Mouse (Mus musculus): ENCODE measurements around the gene Bid. TPM values are rescaled to one million over a fixed set of nuclear protein-coding genes. Genes with fewer than 3 reads are reported as not detected.

Bid gene
- 59.8 and 60.6 TPM in 2 replicates for polyA plus RNA-seq (2012; rRNA removed)

- no peaks in the 10 kb centered on the region for H3K36me3 ChIP-seq (ENCODE audit: control insufficient read depth, insufficient read depth, low read length)
- peak within 1 kb of the TSS; percentile 69 for H3K4me3 ChIP-seq (ENCODE audit: insufficient read depth, low read depth, low read length)
- DNase-seq: peak; percentile 96
- H3K27me3 ChIP-seq (replicated peaks; ENCODE audit: control insufficient read depth, insufficient read depth, low read length): no peaks in the 10 kb centered on the region
- H3K27ac ChIP-seq (ENCODE audit: insufficient read depth, low read depth, low read length): peak within 1 kb of the TSS; percentile 58
- H3K4me1 ChIP-seq (ENCODE audit: control insufficient read depth, insufficient read depth, low read length): peaks cover 19% of the 10 kb centered on the region; the same call in 1 of the 2 replicates
- 2% methylated on average over 67 of the region's 67 CpGs for WGBS
- TF ChIP-seq CTCF (conservative IDR thresholded peaks at IDR 0.05; ENCODE audit: insufficient read depth, insufficient read length, low read depth, low read length) (no peak), POLR2A (IDR thresholded peaks at IDR 0.05; ENCODE audit: low read depth, low read length) (no peak)
Observed at GRCm38 (mm10) chr6:120916074-120916971, at the start of gene Bid. TSS of gene Bid (minus strand) at chr6:120916853.

GRCm38 (mm10) chr6:120965814-120966213, 49.2 kb upstream of the Bid start:
- no peaks in the 10 kb centered on the region for H3K27me3 ChIP-seq (replicated peaks; ENCODE audit: control insufficient read depth, insufficient read depth, low read length)
- WGBS: 75% methylated on average over 13 of the region's 13 CpGs

GRCm38 (mm10) chr6:120964179-120964578, 47.5 kb upstream of the Bid start:
- DNase-seq: no peak
- Histone ChIP-seq H3K27me3 (replicated peaks; ENCODE audit: control insufficient read depth, insufficient read depth, low read length) (no peaks in the 10 kb centered on the region), H3K36me3 (ENCODE audit: control insufficient read depth, insufficient read depth, low read length) (no peaks in the 10 kb centered on the region), H3K27ac (ENCODE audit: insufficient read depth, low read depth, low read length) (no peak overlapping the region), H3K4me1 (ENCODE audit: control insufficient read depth, insufficient read depth, low read length) (0 out of 2 replicates have a peak, but pooled peaks cover 3% of the 10 kb centered on the region), H3K4me3 (ENCODE audit: insufficient read depth, low read depth, low read length) (no peak overlapping the region)
- 97% methylated on average over 3 of the region's 3 CpGs for WGBS
- TF ChIP-seq CTCF (conservative IDR thresholded peaks at IDR 0.05; ENCODE audit: insufficient read depth, insufficient read length, low read depth, low read length) (no peak), POLR2A (IDR thresholded peaks at IDR 0.05; ENCODE audit: low read depth, low read length) (no peak)

More at GRCm38 (mm10) chr6:120965814-120966213, 49.2 kb upstream of the Bid start:
- Histone ChIP-seq H3K4me3 (ENCODE audit: insufficient read depth, low read depth, low read length) (no peak overlapping the region), H3K36me3 (ENCODE audit: control insufficient read depth, insufficient read depth, low read length) (no peaks in the 10 kb centered on the region), H3K4me1 (ENCODE audit: control insufficient read depth, insufficient read depth, low read length) (0 out of 2 replicates have a peak, but pooled peaks cover 3% of the 10 kb centered on the region), H3K27ac (ENCODE audit: insufficient read depth, low read depth, low read length) (no peak overlapping the region)
- no peak for TF ChIP-seq POLR2A (IDR thresholded peaks at IDR 0.05; ENCODE audit: low read depth, low read length)
- TF ChIP-seq CTCF (conservative IDR thresholded peaks at IDR 0.05; ENCODE audit: insufficient read depth, insufficient read length, low read depth, low read length): no peak
- DNase-seq: no peak

GRCm38 (mm10) chr6:120960338-120961030, 43.8 kb upstream of the Bid start:
- 73% methylated on average over 9 of the region's 9 CpGs for WGBS
- peak; percentile 54 for DNase-seq
- Histone ChIP-seq H3K36me3 (ENCODE audit: control insufficient read depth, insufficient read depth, low read length) (no peaks in the 10 kb centered on the region), H3K27me3 (replicated peaks; ENCODE audit: control insufficient read depth, insufficient read depth, low read length) (no peaks in the 10 kb centered on the region), H3K4me1 (ENCODE audit: control insufficient read depth, insufficient read depth, low read length) (0 out of 2 replicates have a peak, but pooled peaks cover 3% of the 10 kb centered on the region), H3K27ac (ENCODE audit: insufficient read depth, low read depth, low read length) (no peak overlapping the region), H3K4me3 (ENCODE audit: insufficient read depth, low read depth, low read length) (no peak overlapping the region)
- no peak for TF ChIP-seq POLR2A (IDR thresholded peaks at IDR 0.05; ENCODE audit: low read depth, low read length)
- TF ChIP-seq CTCF (conservative IDR thresholded peaks at IDR 0.05; ENCODE audit: insufficient read depth, insufficient read length, low read depth, low read length): no peak

- Histone ChIP-seq H3K27ac (ENCODE audit: insufficient read depth, low read depth, low read length) (no peak overlapping the region), H3K27me3 (replicated peaks; ENCODE audit: control insufficient read depth, insufficient read depth, low read length) (no peaks in the 10 kb centered on the region), H3K4me1 (ENCODE audit: control insufficient read depth, insufficient read depth, low read length) (0 out of 2 replicates have a peak, but pooled peaks cover 3% of the 10 kb centered on the region), H3K4me3 (ENCODE audit: insufficient read depth, low read depth, low read length) (no peak overlapping the region), H3K36me3 (ENCODE audit: control insufficient read depth, insufficient read depth, low read length) (no peaks in the 10 kb centered on the region)
- 79% methylated on average over 4 of the region's 4 CpGs for WGBS
- no peak for DNase-seq
- no peak for TF ChIP-seq CTCF (conservative IDR thresholded peaks at IDR 0.05; ENCODE audit: insufficient read depth, insufficient read length, low read depth, low read length)
- no peak for TF ChIP-seq POLR2A (IDR thresholded peaks at IDR 0.05; ENCODE audit: low read depth, low read length)
Observed at GRCm38 (mm10) chr6:120957331-120957730, 40.7 kb upstream of the Bid start.

GRCm38 (mm10) chr6:120956259-120957161, 39.9 kb upstream of the Bid start:
- no peak overlapping the region for H3K27ac ChIP-seq (ENCODE audit: insufficient read depth, low read depth, low read length)
- TF ChIP-seq CTCF (conservative IDR thresholded peaks at IDR 0.05; ENCODE audit: insufficient read depth, insufficient read length, low read depth, low read length) (no peak), POLR2A (IDR thresholded peaks at IDR 0.05; ENCODE audit: low read depth, low read length) (no peak)
- no peaks in the 10 kb centered on the region for H3K27me3 ChIP-seq (replicated peaks; ENCODE audit: control insufficient read depth, insufficient read depth, low read length)
- no peak overlapping the region for H3K4me3 ChIP-seq (ENCODE audit: insufficient read depth, low read depth, low read length)
- H3K36me3 ChIP-seq (ENCODE audit: control insufficient read depth, insufficient read depth, low read length): no peaks in the 10 kb centered on the region
- 94% methylated on average over 11 of the region's 11 CpGs for WGBS
- 0 out of 2 replicates have a peak, but pooled peaks cover 3% of the 10 kb centered on the region for H3K4me1 ChIP-seq (ENCODE audit: control insufficient read depth, insufficient read depth, low read length)
- DNase-seq: no peak
